Mouse (Mus musculus): Measurements from ENCODE around the gene Fth1. TPM values are rescaled to one million over a fixed set of nuclear protein-coding genes. Genes with fewer than 3 reads are reported as not detected.

The Fth1 gene
- 276 TPM for polyA plus RNA-seq (2014; fragmentation: Illumina TruSeq; extraction: RNeasy Lipid Tissue Mini Kit (QIAGEN cat#74804); ENCODE audit: low read depth, low replicate concordance)

GRCm38 (mm10) chr19:9980258-9980657 is at the start of gene Fth1:
TSS of gene Fth1 (plus strand) at chr19:9980598.

GRCm38 (mm10) chr19:10001206-10001969 is 21.0 kb downstream of the Fth1 start, which contains the start of the genes Best1 and Rab3il1:
TSS of gene Best1 (minus strand) at chr19:10001633.
TSS of gene Rab3il1 (plus strand) at chr19:10001669.

Other genes with a start within 250 kb of the Fth1 start
- not detected for gene Scgb2a2, start 133.0 kb upstream of the Fth1 start, polyA plus RNA-seq (2014; fragmentation: Illumina TruSeq; extraction: RNeasy Lipid Tissue Mini Kit (QIAGEN cat#74804); ENCODE audit: low read depth, low replicate concordance)
- gene Incenp, start 81.0 kb upstream of the Fth1 start, polyA plus RNA-seq (2014; fragmentation: Illumina TruSeq; extraction: RNeasy Lipid Tissue Mini Kit (QIAGEN cat#74804); ENCODE audit: low read depth, low replicate concordance): 18.8 TPM
- gene Best1, start 21.0 kb downstream of the Fth1 start, polyA plus RNA-seq (2014; fragmentation: Illumina TruSeq; extraction: RNeasy Lipid Tissue Mini Kit (QIAGEN cat#74804); ENCODE audit: low read depth, low replicate concordance): 87.4 TPM
- gene Rab3il1, start 21.1 kb downstream of the Fth1 start, polyA plus RNA-seq (2014; fragmentation: Illumina TruSeq; extraction: RNeasy Lipid Tissue Mini Kit (QIAGEN cat#74804); ENCODE audit: low read depth, low replicate concordance): 65.0 TPM
- 0.48 TPM for gene Fads3, start 61.0 kb downstream of the Fth1 start, polyA plus RNA-seq (2014; fragmentation: Illumina TruSeq; extraction: RNeasy Lipid Tissue Mini Kit (QIAGEN cat#74804); ENCODE audit: low read depth, low replicate concordance)
- gene Fads2, start 121.1 kb downstream of the Fth1 start, polyA plus RNA-seq (2014; fragmentation: Illumina TruSeq; extraction: RNeasy Lipid Tissue Mini Kit (QIAGEN cat#74804); ENCODE audit: low read depth, low replicate concordance): 23.2 TPM
- gene Fads1, start 202.3 kb downstream of the Fth1 start, polyA plus RNA-seq (2014; fragmentation: Illumina TruSeq; extraction: RNeasy Lipid Tissue Mini Kit (QIAGEN cat#74804); ENCODE audit: low read depth, low replicate concordance): 33.5 TPM
- gene Tmem258, start 223.4 kb downstream of the Fth1 start, polyA plus RNA-seq (2014; fragmentation: Illumina TruSeq; extraction: RNeasy Lipid Tissue Mini Kit (QIAGEN cat#74804); ENCODE audit: low read depth, low replicate concordance): 80.5 TPM
- gene Fen1, start 223.6 kb downstream of the Fth1 start, polyA plus RNA-seq (2014; fragmentation: Illumina TruSeq; extraction: RNeasy Lipid Tissue Mini Kit (QIAGEN cat#74804); ENCODE audit: low read depth, low replicate concordance): 3.1 TPM